Mouse (Mus musculus) right cerebral cortex, postnatal 14 days (tissue): ENCODE results near the gene Hsdl2.
A peak's percentile ranks its signal among the peaks of the same experiment; 100 is the strongest.
"Not testable (repeated sequence)": the region's sequence is repeated elsewhere in the genome, so short reads cannot be mapped to it uniquely, and the experiment has no call there.

Experiments
- DNase-seq: peaks from one replicate; pipeline ENCODE4 v3.0.0; 2022

Hsdl2 gene

GRCm38 (mm10) chr4:59565571-59566188, 15.7 kb upstream of the Hsdl2 start:
- DNase-seq = no peak

GRCm38 (mm10) chr4:59567576-59568260, 13.6 kb upstream of the Hsdl2 start:
- DNase-seq = no peak

- DNase-seq = peak; percentile 61
Measured at GRCm38 (mm10) chr4:59569538-59569937, 11.8 kb upstream of the Hsdl2 start.

GRCm38 (mm10) chr4:59570519-59570918, 10.8 kb upstream of the Hsdl2 start:
- DNase-seq = not testable (repeated sequence)

DNA sequence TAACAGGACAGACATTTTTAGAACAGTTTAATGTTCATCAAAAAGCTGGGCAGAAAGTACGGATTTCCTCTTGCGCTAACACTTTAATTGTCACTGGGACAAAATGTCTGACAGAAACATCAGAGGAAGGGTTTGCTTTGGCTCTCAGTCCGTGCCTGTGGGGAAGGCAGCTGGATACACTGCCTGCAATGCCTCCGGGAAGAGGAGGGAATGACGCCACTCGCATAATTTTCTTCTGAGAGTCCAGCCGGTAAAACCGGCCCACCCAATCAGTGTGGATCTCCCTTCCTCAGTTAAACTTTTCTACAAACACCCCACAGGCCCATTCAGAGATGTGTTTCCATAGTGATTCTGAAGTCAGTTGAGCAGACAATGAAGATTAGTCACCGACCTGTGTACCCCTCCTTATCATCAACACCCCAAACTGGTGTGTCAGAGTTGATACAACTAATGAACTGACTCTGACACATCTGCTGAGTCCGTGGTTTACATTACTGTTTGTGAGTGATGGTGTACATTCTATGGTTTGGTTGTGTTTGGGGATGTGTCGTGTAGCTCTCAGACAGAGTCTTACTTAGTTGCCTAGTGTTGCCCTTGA, 8.7 kb upstream of the Hsdl2 start:
- no peak for DNase-seq

GRCm38 (mm10) chr4:59575184-59575958, 6.0 kb upstream of the Hsdl2 start:
- no peak for DNase-seq

- no peak for DNase-seq
Measured at GRCm38 (mm10) chr4:59580495-59581281, 675 bp upstream of the Hsdl2 start.

- no peak for DNase-seq
Measured at GRCm38 (mm10) chr4:59582186-59582585, 823 bp downstream of the Hsdl2 start.

DNA sequence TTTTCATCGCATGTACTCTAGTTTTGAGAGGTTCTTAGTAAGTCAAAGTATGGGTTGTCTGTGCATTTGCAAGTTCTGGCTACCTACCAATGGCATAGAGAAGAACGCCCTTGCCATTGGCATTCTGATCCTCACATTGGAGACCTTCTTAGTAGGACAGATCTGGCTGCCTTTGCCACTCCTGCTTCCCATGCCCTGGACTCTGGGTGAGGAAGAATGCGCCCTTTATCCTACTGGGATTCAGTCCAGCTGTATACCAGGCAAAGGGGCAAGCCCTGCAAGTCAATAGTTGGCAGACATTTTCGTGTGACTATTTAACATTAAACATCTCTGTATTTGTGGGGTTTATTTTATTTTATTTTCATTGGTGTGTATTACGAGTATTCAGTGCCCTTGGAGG, 3.7 kb downstream of the Hsdl2 start:
- no peak for DNase-seq

DNA sequence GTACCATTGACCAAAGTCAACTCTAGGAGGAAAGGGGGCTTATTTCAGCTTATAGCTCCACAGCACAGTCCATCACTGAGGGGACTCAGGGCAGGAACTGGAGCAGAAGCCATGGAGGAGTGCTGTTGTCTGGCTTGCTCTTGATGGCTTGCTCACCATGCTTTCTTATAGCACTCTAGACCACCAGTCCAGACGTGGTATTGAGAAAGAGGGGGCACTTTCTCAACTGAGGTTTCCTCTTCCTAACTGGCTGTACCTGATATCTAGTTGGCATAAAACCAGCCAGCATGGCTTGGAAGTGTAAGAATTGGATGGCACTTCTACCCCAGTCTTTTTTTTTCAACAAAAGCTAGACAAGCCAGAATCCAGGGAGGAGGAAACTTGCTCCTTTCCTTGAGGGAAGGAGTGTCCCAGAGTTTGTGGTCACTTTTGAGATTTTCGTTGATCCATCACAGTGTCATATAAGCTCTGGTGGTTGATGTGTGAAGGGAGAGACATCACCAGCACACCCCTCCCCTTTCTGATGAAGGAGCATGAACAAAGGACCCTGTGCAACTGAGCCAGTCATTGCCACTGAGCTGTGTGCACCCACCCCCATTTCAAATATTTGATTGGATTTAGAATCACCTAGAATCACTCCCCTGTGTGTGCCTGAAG, 6.0 kb downstream of the Hsdl2 start:
- no peak for DNase-seq

- no peak for DNase-seq
Measured at GRCm38 (mm10) chr4:59587872-59588226, 6.5 kb downstream of the Hsdl2 start.

DNA sequence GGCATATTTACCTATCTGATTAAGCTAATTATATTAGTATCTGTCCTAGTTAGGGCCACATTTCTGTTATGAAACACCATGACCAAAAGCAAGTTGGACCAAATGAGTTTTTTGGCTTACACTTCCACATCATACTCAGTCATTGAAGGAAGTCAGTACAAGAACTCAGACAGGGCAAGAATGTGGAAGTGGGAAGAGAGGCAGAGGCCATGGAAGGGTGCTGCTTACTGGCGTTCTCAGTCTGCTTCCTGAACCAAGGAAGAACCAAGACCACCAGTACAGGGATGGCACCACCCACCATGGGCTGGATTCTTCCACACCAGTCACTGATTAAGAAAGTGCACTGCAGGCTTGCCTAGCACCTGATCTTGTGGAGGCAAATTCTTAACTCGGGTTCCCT, 13.3 kb downstream of the Hsdl2 start:
- no peak for DNase-seq

- DNase-seq = no peak
Measured at GRCm38 (mm10) chr4:59596556-59596955, 15.2 kb downstream of the Hsdl2 start.

DNA sequence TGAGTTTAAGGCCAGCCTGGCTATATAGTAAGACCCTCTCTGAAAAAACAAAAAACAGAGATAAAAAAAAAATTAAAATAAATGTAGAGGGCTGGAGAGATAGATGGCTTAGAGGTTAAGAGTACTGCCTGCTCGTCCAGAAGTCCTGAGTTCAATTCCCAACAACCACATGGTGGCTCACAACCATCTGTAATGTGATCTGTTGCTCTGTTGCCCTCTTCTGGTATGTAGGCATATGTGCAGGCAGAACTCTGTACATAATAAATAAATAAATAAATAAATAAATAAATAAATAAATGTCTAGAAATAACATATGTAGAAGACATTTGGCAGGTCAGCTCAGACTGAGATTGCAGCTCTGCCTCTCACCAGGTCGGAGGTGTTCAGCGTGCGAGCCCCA, 21.3 kb downstream of the Hsdl2 start:
- no peak for DNase-seq

GRCm38 (mm10) chr4:59604892-59605291, 23.5 kb downstream of the Hsdl2 start:
- DNase-seq = no peak

DNA sequence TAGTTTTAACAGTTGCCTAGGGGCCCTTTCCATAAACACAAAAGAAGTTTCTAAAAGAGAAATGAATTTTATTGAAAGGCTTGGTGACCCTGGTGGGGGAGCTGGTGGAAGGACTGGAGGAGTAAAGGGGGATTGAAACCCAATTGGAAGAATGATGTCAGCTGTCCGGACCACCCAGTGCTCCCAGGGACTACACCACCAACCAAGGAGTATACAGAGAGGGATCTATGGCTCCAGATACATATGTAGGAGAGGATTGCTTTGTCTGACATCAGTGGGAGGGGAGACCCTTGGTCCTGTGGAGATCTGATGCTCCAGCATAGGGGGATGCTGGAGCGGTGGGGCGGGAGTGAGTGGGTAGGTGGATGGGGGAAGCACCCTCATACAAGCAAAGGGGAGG, 24.1 kb downstream of the Hsdl2 start:
- DNase-seq = no peak

- no peak for DNase-seq
Measured at GRCm38 (mm10) chr4:59610411-59610810, 29.0 kb downstream of the Hsdl2 start.

- DNase-seq = no peak
Measured at GRCm38 (mm10) chr4:59614986-59615385, 33.6 kb downstream of the Hsdl2 start.

GRCm38 (mm10) chr4:59619611-59620245, 38.4 kb downstream of the Hsdl2 start:
- DNase-seq = no peak

DNA sequence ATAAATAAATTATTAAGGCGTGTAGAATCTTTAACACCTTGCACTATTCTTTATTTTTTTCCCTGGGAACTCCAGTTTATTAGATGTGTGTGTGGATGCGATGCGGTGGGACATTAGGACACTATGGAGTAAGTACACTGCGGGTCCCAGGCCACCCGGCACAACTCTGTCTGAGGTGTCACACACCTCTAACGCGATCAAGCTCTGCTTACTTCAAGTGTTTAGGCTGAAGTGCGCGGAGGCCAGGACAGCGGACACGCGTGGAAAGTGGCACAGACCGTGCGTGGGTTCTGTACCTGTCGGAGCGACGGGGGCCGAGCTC, 44.3 kb downstream of the Hsdl2 start:
- no peak for DNase-seq

DNA sequence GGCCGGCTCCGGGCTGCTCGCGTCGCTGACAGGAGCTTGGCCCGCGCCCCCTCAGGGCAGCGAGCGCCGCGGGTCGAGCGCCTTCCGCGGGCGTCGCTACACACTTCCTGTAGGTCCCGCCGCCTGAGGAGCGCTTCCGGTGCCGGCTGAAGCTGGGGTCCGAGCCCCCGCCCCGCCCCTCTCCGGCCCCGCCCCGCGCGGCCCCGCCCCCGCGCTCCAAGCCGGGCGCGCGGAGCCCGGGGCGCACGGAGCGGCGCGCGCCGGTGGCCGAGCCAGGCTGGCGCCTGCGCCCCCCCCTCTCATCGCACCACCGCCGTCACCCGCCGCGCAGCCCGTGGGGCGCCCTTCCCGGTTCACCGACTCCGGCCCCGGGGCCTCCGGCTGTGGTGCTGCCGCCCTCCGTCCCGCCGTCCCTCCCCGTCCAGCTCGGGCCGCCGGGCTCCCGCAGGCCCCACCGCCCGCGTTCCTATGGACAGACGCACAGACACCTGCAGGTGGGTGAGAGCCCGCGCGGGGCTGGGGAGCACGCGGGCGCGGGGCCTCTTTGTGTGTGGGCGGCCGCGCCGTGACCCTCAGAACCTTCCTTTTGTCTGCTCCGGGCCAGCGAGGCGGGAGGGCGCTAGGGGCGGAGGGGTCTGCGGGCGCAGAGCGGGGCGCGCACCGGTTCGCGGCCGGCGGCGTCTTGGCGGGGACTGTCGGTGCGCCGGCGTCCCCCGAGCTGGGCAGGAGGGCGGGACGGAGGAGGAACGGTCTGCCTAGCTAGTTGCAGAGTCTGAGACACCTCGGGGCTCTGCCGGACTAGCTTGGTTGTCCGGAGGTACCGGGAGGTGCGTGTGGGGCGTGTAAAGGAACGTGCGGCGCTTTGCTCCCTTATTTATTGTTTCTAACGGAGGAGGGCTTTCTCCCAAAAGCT, 44.9 kb downstream of the Hsdl2 start, which contains the start of gene E130308A19Rik:
E130308A19Rik (plus strand) TSS at position 214 of the 913 bp plus-strand sequence.
- peak; percentile 65 for DNase-seq
